Mouse (Mus musculus): ENCODE measurements around the gene Kcnk2.

- TF ChIP-seq CTCF (IDR thresholded peaks at IDR 0.05) (no peak), EP300 (IDR thresholded peaks at IDR 0.05; ENCODE audit: insufficient read depth, low read depth, low read length) (no peak), POLR2A (IDR thresholded peaks at IDR 0.05; ENCODE audit: insufficient read depth, low read depth, low read length) (no peak)
Measured at GRCm38 (mm10) chr1:189171138-189171537, 230.9 kb downstream of the Kcnk2 start.
